22 mouse cellular contexts compared by ENCODE assay signal in the genomic region with DNA sequence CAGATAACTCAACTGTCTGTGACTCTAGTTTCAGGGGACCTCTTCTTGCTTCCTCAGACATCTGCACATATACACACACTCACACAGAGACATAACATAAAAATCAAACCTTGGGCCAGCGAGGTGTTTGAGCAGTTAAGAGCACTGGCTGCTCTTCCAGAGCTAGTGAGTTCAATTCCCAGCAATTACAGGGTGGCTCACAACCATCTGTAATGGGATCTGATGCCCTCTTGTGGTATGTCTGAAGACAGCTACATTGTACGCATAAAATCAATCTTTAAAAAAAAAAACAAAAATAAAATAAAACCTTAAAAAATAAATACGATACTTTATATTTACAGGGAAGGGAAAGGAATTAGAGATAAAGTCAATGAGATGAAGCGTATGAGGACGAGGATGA. TPM values are rescaled to one million over a fixed set of nuclear protein-coding genes. Genes with fewer than 3 reads are reported as not detected.
DNase-seq lines count a peak whose midpoint lies in the region; ATAC-seq and TF ChIP-seq lines count a peak whose summit lies in the region.
"Had no signal": no experiment of that assay in that cellular context is flagged by ENCODE, and none has a peak within 500 bp of the region (broad histone marks: within the 10 kb centered on the region; RNA-seq: fewer than 3 reads in every experiment).

No protein-coding gene starts in this region.

- DNase-seq in kidney, postnatal 0 days (ENCODE audit: low spot score), result no peak
- DNase-seq in kidney, postnatal 25 days, result no peak
- DNase-seq in A20 (ENCODE audit: low read depth, low spot score), result peak; percentile 26
- DNase-seq in ES-CJ7 (ENCODE audit: low read depth, low spot score), result peak; percentile 54
- peak; percentile 13 for DNase-seq in induced T-regulatory cell, adult 2 months (ENCODE audit: low read depth)
- no peak for DNase-seq in kidney, postnatal 36 days
- DNase-seq in urinary bladder, postnatal 14 days (ENCODE audit: low spot score), result no peak
- DNase-seq: adrenal gland, postnatal 25 days; embryo, embryonic 11 days; gastrocnemius, postnatal 10 days; heart, postnatal 4 days; layer of hippocampus, adult 9-11 months; lung, postnatal 14 days; spleen, adult 18-20 months; thymus, postnatal 4 days had no signal

- WGBS in kidney, postnatal 0 days, result 68% methylated on average over 5 of the region's 5 CpGs

- H3K36me3 ChIP-seq in kidney, postnatal 0 days (ENCODE audit: insufficient read depth, low read length), result no peaks in the 10 kb centered on the region
- H3K36me3 ChIP-seq: heart, embryonic 10.5 days; midbrain, embryonic 10.5 days had no signal

- no peak overlapping the region for H3K27ac ChIP-seq in kidney, postnatal 0 days
- H3K27ac ChIP-seq: heart, embryonic 10.5 days; midbrain, embryonic 10.5 days had no signal

- H3K4me2 ChIP-seq in kidney, postnatal 0 days (ENCODE audit: low read length), result no peak overlapping the region
- H3K4me2 ChIP-seq: liver, embryonic 11.5 days had no signal

- H3K9ac ChIP-seq in kidney, postnatal 0 days (ENCODE audit: low read depth, low read length), result no peak overlapping the region

- H3K4me1 ChIP-seq in kidney, postnatal 0 days (replicated peaks; ENCODE audit: insufficient read depth, low read length), result no peaks in the 10 kb centered on the region

- no peak overlapping the region for H3K4me3 ChIP-seq in kidney, postnatal 0 days (replicated peaks; ENCODE audit: low read depth, low read length)
- H3K4me3 ChIP-seq: heart, embryonic 10.5 days; midbrain, embryonic 10.5 days; myocyte had no signal

- H3K9me3 ChIP-seq in kidney, postnatal 0 days (replicated peaks; ENCODE audit: low read length), result no peaks in the 10 kb centered on the region
- H3K9me3 ChIP-seq: heart, embryonic 10.5 days; midbrain, embryonic 10.5 days had no signal

- ATAC-seq in kidney, postnatal 0 days (replicated peaks; ENCODE audit: low FRiP score, low read depth), result no peak
- ATAC-seq: inflammation-experienced regulatory T-cells, adult 6 months had no signal

- TF ChIP-seq CTCF in kidney, postnatal 0 days (IDR thresholded peaks at IDR 0.05; ENCODE audit: low read depth), result peak; percentile 63

- H3K27me3 ChIP-seq in kidney, postnatal 0 days (ENCODE audit: insufficient read depth, low read length), result no peaks in the 10 kb centered on the region

RNA-seq across cellular contexts. Expression of a gene that starts 3.7 kb away (rescaled TPM):
- not detected in 2 replicates for polyA plus RNA-seq in kidney, postnatal 0 days (2015; fragmentation: Nextera tagmentation; extraction: Ambion mirVana)
- polyA plus RNA-seq: heart, embryonic 10.5 days; kidney, embryonic 16.5 days; liver, embryonic 11.5 days; midbrain, embryonic 10.5 days; myocyte; stomach, embryonic 16.5 days had no signal

RNA-seq across cellular contexts. Expression of a gene that starts 13.4 kb away (rescaled TPM):
- not detected in 2 replicates for polyA plus RNA-seq in kidney, postnatal 0 days (2015; fragmentation: Nextera tagmentation; extraction: Ambion mirVana)
- polyA plus RNA-seq: heart, embryonic 10.5 days; kidney, embryonic 16.5 days; liver, embryonic 11.5 days; midbrain, embryonic 10.5 days; myocyte; stomach, embryonic 16.5 days had no signal

RNA-seq across cellular contexts. Expression of a gene that starts 35.3 kb away (rescaled TPM):
- not detected in 2 replicates for polyA plus RNA-seq in kidney, postnatal 0 days (2015; fragmentation: Nextera tagmentation; extraction: Ambion mirVana)
- polyA plus RNA-seq: heart, embryonic 10.5 days; inflammation-experienced regulatory T-cells, adult 6 months; kidney, embryonic 16.5 days; liver, embryonic 11.5 days; midbrain, embryonic 10.5 days; myocyte; stomach, embryonic 16.5 days had no signal

RNA-seq across cellular contexts. Expression of a gene that starts 38.9 kb away (rescaled TPM):
- 5.2 and 6.1 TPM in 2 replicates for polyA plus RNA-seq in kidney, postnatal 0 days (2015; fragmentation: Nextera tagmentation; extraction: Ambion mirVana)

Comparison
In these comparisons a context has a peak if more than half of its experiments do, and no peak if none do; other contexts are left out.
1. DNase-seq: peak in A20 (single experiment), ES-CJ7 (single experiment) and induced T-regulatory cell, adult 2 months (single experiment); none in kidney, postnatal 0 days (single experiment), kidney, postnatal 25 days (0 of 2), kidney, postnatal 36 days (0 of 2) and urinary bladder, postnatal 14 days (single experiment).